Mouse (Mus musculus): ENCODE results near the gene Zfp141. TPM values are rescaled to one million over a fixed set of nuclear protein-coding genes. Genes with fewer than 3 reads are reported as not detected.

Gene Zfp141
- total and polyA plus RNA-seq, 2 experiments from 2014 or later = 8.4 to 21.0 TPM

GRCm38 (mm10) chr7:42490859-42491258, 14.7 kb downstream of the Zfp141 start:
- ATAC-seq (ENCODE audit: low FRiP score) (no peak), DNase-seq (ENCODE audit: low spot score) (no peak)
- H3K4me2 ChIP-seq (ENCODE audit: low read depth, low read length, poor library complexity, severe bottlenecking) = no peak overlapping the region
- no peaks in the 10 kb centered on the region for H3K27me3 ChIP-seq (ENCODE audit: insufficient read depth, low read length)
- no peak overlapping the region for H3K4me3 ChIP-seq (ENCODE audit: low read depth, low read length)
- H3K36me3 ChIP-seq (ENCODE audit: insufficient read depth, low read length) = peaks cover 11% of the 10 kb centered on the region; the same call in 1 of the 2 replicates
- H3K27ac ChIP-seq (ENCODE audit: low read depth, low read length) = no peak overlapping the region
- no peak for TF ChIP-seq CTCF (IDR thresholded peaks at IDR 0.05)
- 97% methylated on average over 5 of the region's 5 CpGs for WGBS
- H3K9ac ChIP-seq (replicated peaks; ENCODE audit: low read length, poor library complexity, severe bottlenecking) = no peak overlapping the region
- no peaks in the 10 kb centered on the region for H3K4me1 ChIP-seq (ENCODE audit: insufficient read depth, low read length)
- H3K9me3 ChIP-seq (ENCODE audit: low read length) = no peaks in the 10 kb centered on the region

GRCm38 (mm10) chr7:42490358-42490757, 15.2 kb downstream of the Zfp141 start:
- H3K4me1 ChIP-seq (ENCODE audit: insufficient read depth, low read length) = no peaks in the 10 kb centered on the region
- no peak overlapping the region for H3K9ac ChIP-seq (replicated peaks; ENCODE audit: low read length, poor library complexity, severe bottlenecking)
- no peak for TF ChIP-seq CTCF (IDR thresholded peaks at IDR 0.05)
- no peaks in the 10 kb centered on the region for H3K27me3 ChIP-seq (ENCODE audit: insufficient read depth, low read length)
- H3K36me3 ChIP-seq (ENCODE audit: insufficient read depth, low read length) = peaks cover 12% of the 10 kb centered on the region; the same call in 1 of the 2 replicates
- no peak overlapping the region for H3K4me3 ChIP-seq (ENCODE audit: low read depth, low read length)
- H3K9me3 ChIP-seq (ENCODE audit: low read length) = no peaks in the 10 kb centered on the region
- H3K4me2 ChIP-seq (ENCODE audit: low read depth, low read length, poor library complexity, severe bottlenecking) = no peak overlapping the region
- DNase-seq (ENCODE audit: low spot score) (no peak), ATAC-seq (ENCODE audit: low FRiP score) (no peak)
- WGBS = 92% methylated on average over 4 of the region's 4 CpGs
- H3K27ac ChIP-seq (ENCODE audit: low read depth, low read length) = no peak overlapping the region

- no peak overlapping the region for H3K4me2 ChIP-seq (ENCODE audit: low read depth, low read length, poor library complexity, severe bottlenecking)
- H3K27ac ChIP-seq (ENCODE audit: low read depth, low read length) = no peak overlapping the region
- DNase-seq (ENCODE audit: low spot score) (no peak), ATAC-seq (ENCODE audit: low FRiP score) (no peak)
- H3K4me1 ChIP-seq (ENCODE audit: insufficient read depth, low read length) = no peaks in the 10 kb centered on the region
- H3K27me3 ChIP-seq (ENCODE audit: insufficient read depth, low read length) = no peaks in the 10 kb centered on the region
- WGBS = 60% methylated on average over 4 of the region's 4 CpGs
- TF ChIP-seq CTCF (IDR thresholded peaks at IDR 0.05) = no peak
- no peak overlapping the region for H3K4me3 ChIP-seq (ENCODE audit: low read depth, low read length)
- no peak overlapping the region for H3K9ac ChIP-seq (replicated peaks; ENCODE audit: low read length, poor library complexity, severe bottlenecking)
- no peaks in the 10 kb centered on the region for H3K36me3 ChIP-seq (ENCODE audit: insufficient read depth, low read length)
- peaks cover 20% of the 10 kb centered on the region; the same call in 1 of the 2 replicates for H3K9me3 ChIP-seq (ENCODE audit: low read length)
These were observed 50.9 kb downstream of the Zfp141 start for GRCm38 (mm10) chr7:42454640-42455039.

- Histone ChIP-seq H3K4me2 (ENCODE audit: low read depth, low read length, poor library complexity, severe bottlenecking) (no peak overlapping the region), H3K27me3 (ENCODE audit: insufficient read depth, low read length) (no peaks in the 10 kb centered on the region), H3K36me3 (ENCODE audit: insufficient read depth, low read length) (no peaks in the 10 kb centered on the region), H3K4me1 (ENCODE audit: insufficient read depth, low read length) (no peaks in the 10 kb centered on the region), H3K27ac (ENCODE audit: low read depth, low read length) (no peak overlapping the region), H3K9me3 (ENCODE audit: low read length) (peaks cover 50% of the 10 kb centered on the region; the same call in 1 of the 2 replicates), H3K4me3 (ENCODE audit: low read depth, low read length) (no peak overlapping the region), H3K9ac (replicated peaks; ENCODE audit: low read length, poor library complexity, severe bottlenecking) (no peak overlapping the region)
- WGBS = 32% methylated on average over 3 of the region's 3 CpGs
- ATAC-seq (ENCODE audit: low FRiP score) (no peak), DNase-seq (ENCODE audit: low spot score) (no peak)
- no peak; the same call in 1 of the 2 replicates for TF ChIP-seq CTCF (IDR thresholded peaks at IDR 0.05)
These were observed 54.9 kb downstream of the Zfp141 start for GRCm38 (mm10) chr7:42450618-42451017.

- no peak for ATAC-seq (ENCODE audit: low FRiP score)
- 68% methylated on average over 5 of the region's 5 CpGs for WGBS
- no peak within 1 kb of the TSS for H3K4me3 ChIP-seq (ENCODE audit: low read depth, low read length)
These were observed 57.7 kb downstream of the Zfp141 start, which contains the start of gene 4933421I07Rik for GRCm38 (mm10) chr7:42447850-42448249. Gene 4933421I07Rik (minus strand): TSS chr7:42448120.

GRCm38 (mm10) chr7:42447352-42447751, 58.2 kb downstream of the Zfp141 start:
- no peaks in the 10 kb centered on the region for H3K36me3 ChIP-seq (ENCODE audit: insufficient read depth, low read length)
- ATAC-seq (ENCODE audit: low FRiP score) (no peak), DNase-seq (ENCODE audit: low spot score) (no peak)
- H3K27me3 ChIP-seq (ENCODE audit: insufficient read depth, low read length) = no peaks in the 10 kb centered on the region
- no peak overlapping the region for H3K4me3 ChIP-seq (ENCODE audit: low read depth, low read length)
- no peak for TF ChIP-seq CTCF (IDR thresholded peaks at IDR 0.05)
- WGBS = 88% methylated on average over 9 of the region's 9 CpGs
- no peak overlapping the region for H3K4me2 ChIP-seq (ENCODE audit: low read depth, low read length, poor library complexity, severe bottlenecking)
- no peak overlapping the region for H3K9ac ChIP-seq (replicated peaks; ENCODE audit: low read length, poor library complexity, severe bottlenecking)
- H3K4me1 ChIP-seq (ENCODE audit: insufficient read depth, low read length) = no peaks in the 10 kb centered on the region
- H3K9me3 ChIP-seq (ENCODE audit: low read length) = peaks cover 60% of the 10 kb centered on the region; the same call in 1 of the 2 replicates
- H3K27ac ChIP-seq (ENCODE audit: low read depth, low read length) = no peak overlapping the region

More at GRCm38 (mm10) chr7:42447850-42448249, 57.7 kb downstream of the Zfp141 start, which contains the start of gene 4933421I07Rik:
- Histone ChIP-seq H3K4me2 (ENCODE audit: low read depth, low read length, poor library complexity, severe bottlenecking) (no peak within 1 kb of the TSS), H3K27ac (ENCODE audit: low read depth, low read length) (no peak within 1 kb of the TSS), H3K27me3 (ENCODE audit: insufficient read depth, low read length) (no peaks in the 10 kb centered on the region), H3K36me3 (ENCODE audit: insufficient read depth, low read length) (no peaks in the 10 kb centered on the region), H3K9ac (replicated peaks; ENCODE audit: low read length, poor library complexity, severe bottlenecking) (no peak within 1 kb of the TSS), H3K4me1 (ENCODE audit: insufficient read depth, low read length) (no peaks in the 10 kb centered on the region), H3K9me3 (ENCODE audit: low read length) (peaks cover 59% of the 10 kb centered on the region; the same call in 1 of the 2 replicates)
- no peak for DNase-seq (ENCODE audit: low spot score)
- no peak for TF ChIP-seq CTCF (IDR thresholded peaks at IDR 0.05)

Other genes starting within 250 kb of the Zfp141 start
- gene Vmn2r61, start 245.7 kb downstream of the Zfp141 start, total RNA-seq (2014; rRNA removed) = not detected in 2 replicates
- gene Vmn2r61, start 245.7 kb downstream of the Zfp141 start, polyA plus RNA-seq (2015; fragmentation: Nextera tagmentation; extraction: Ambion mirVana) = not detected in 2 replicates
- gene 4933421I07Rik, start 57.6 kb downstream of the Zfp141 start, total RNA-seq (2014; rRNA removed) = not detected in 2 replicates
- not detected in 2 replicates for gene 4933421I07Rik, start 57.6 kb downstream of the Zfp141 start, polyA plus RNA-seq (2015; fragmentation: Nextera tagmentation; extraction: Ambion mirVana)
- not detected in 2 replicates for gene Gm21028, start 72.8 kb upstream of the Zfp141 start, total RNA-seq (2014; rRNA removed)
- not detected in 2 replicates for gene Gm21028, start 72.8 kb upstream of the Zfp141 start, polyA plus RNA-seq (2015; fragmentation: Nextera tagmentation; extraction: Ambion mirVana)
- 0.76 and 2.0 TPM in 2 replicates for gene Zfp977, start 86.8 kb upstream of the Zfp141 start, total RNA-seq (2014; rRNA removed)
- 1.5 TPM in 2 replicates for gene Zfp977, start 86.8 kb upstream of the Zfp141 start, polyA plus RNA-seq (2015; fragmentation: Nextera tagmentation; extraction: Ambion mirVana)
- gene Zfp976, start 136.8 kb upstream of the Zfp141 start, total RNA-seq (2014; rRNA removed) = 1.9 and 2.7 TPM in 2 replicates
- gene Zfp976, start 136.8 kb upstream of the Zfp141 start, polyA plus RNA-seq (2015; fragmentation: Nextera tagmentation; extraction: Ambion mirVana) = 1.8 and 2.5 TPM in 2 replicates
- gene Zfp975, start 187.0 kb upstream of the Zfp141 start, total RNA-seq (2014; rRNA removed) = 4.3 and 6.3 TPM in 2 replicates
- gene Zfp975, start 187.0 kb upstream of the Zfp141 start, polyA plus RNA-seq (2015; fragmentation: Nextera tagmentation; extraction: Ambion mirVana) = 6.8 and 7.5 TPM in 2 replicates
- gene Gm17067, start 221.3 kb upstream of the Zfp141 start, total RNA-seq (2014; rRNA removed) = not detected in 2 replicates
- gene Gm17067, start 221.3 kb upstream of the Zfp141 start, polyA plus RNA-seq (2015; fragmentation: Nextera tagmentation; extraction: Ambion mirVana) = not detected in 2 replicates